Mouse (Mus musculus) right cerebral cortex, postnatal 14 days (tissue): Measurements from ENCODE around the gene Bclaf3.
"Not testable (repeated sequence)": the region's sequence is repeated elsewhere in the genome, so short reads cannot be mapped to it uniquely, and the experiment has no call there.

Experiments used
- DNase-seq: peaks from one replicate; pipeline ENCODE4 v3.0.0; 2022

Bclaf3 gene

GRCm38 (mm10) chrX:159526388-159526787 lies at the start of gene Bclaf3:
Gene Bclaf3 (plus strand): TSS chrX:159526688.
- DNase-seq = no peak

DNA sequence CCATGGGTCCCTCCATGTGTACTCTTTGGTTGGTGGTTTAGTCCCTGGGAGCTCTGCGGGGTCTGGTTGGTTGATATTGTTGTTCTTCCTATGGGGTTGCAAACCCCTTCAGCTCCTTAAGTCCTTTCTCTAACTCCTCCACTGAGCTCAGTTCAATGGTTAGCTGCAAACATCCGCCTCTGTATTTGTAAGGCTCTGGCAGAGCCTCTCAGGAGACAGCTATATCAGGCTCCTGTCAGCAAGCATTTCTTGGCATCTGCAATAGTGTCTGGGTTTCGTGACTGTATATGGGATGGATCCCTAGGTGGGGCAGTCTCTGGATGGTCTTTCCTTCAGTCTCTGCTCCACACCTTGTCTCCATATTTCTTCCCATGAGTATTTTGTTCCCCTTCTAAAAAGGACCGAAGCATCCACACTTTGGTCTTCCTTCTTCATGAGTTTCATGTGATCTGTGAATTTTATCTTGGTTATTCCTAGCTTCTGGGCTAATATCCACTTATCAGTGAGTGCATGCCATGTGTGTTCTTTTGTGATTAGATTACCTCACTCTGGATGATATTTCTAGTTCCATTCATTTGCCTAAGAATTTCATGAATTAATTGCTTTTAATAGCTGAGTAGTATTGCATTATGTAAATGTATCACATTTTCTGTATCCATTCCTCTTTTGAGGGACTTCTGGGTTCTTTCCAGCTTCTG lies 48.1 kb upstream of the Bclaf3 start:
- not testable (repeated sequence) for DNase-seq

DNA sequence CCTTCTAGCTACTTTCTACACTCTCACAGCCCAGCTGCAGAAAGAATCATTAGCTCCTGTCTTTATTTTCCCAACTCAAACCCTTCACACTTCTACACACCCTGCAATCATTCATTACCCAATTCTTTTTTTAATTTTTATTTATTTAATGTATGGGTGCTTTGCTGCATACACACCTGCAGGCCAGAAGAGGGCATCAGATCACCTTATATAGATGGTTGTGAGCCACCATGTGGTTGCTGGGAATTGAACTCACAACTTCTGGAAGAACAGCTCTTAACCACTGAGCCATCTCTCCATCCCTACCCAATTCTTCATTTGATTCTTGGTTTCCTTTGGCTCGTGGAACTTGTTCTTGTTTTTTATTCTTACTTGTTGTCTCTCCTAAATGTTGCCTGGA lies 42.2 kb upstream of the Bclaf3 start:
- DNase-seq = no peak

DNA sequence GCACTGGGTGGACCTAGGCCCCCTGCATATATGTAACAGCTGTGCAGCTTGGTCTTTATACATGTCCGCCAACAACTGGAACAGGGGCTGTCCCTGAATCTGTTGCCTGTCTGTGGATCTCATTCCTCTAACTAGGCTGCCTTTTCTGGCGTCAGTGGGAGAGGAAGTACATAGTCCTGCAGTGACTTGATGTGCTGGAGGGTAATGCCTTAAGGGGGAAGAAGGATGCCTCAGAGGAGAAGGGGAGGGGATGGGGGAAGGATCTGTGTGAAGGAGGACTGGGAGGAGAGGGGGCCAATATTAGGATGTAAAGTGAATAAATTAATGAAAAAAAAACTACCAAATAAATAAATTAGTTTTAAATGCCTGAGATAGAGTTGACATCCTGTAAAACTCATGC lies 23.3 kb upstream of the Bclaf3 start:
- no peak for DNase-seq

DNA sequence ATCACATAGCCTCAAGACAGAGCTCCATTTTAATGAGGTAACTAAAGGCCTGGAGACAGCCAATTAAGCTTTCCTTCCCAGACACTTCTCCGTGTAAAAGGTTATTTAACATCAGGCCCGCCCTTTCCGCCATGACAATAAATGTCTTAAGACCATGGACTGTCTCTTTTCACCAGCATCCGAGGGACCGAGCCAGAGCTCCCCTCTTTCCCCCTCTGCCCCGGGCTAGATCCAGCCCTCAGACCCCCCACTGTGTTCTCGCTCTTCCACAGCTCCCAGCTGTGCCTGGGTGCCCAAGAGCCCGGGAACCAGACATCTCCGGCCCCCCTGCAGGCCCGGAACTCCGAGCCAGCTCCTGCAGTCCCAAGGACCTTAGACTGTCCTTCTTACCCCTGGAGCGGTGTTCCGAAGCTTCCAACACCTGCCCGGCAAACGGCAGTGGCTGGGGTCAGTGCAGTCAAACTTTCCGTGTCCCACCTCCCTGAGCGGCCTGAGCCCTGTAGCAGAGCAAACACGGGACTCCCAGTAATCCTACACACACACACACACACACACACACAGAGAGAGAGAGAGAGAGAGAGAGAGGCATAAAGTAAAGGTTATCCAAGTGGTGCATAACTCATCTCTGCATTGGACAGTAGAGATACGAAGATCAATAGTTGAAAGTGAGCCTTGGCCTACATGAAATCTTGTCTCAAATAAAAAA lies 18.0 kb upstream of the Bclaf3 start:
- DNase-seq = no peak

DNA sequence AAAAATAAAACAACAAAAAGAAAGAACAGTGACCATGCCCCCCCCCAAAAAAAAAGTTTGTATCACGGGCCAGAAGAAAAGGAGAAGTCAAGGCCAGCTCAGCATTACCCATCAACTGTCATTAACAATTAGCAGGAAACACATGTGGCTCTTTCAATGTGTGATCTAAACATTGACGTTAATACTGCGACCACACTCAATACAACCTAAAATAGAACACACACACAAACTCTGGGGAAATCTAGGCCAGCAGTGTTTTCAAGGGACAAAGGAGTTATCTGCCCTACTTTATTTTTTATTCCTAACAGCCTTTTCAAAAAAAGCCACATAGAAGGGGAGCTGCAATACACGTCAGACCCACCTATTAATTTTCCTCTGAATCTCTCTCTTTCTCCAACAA lies 17.4 kb upstream of the Bclaf3 start:
- no peak for DNase-seq

DNA sequence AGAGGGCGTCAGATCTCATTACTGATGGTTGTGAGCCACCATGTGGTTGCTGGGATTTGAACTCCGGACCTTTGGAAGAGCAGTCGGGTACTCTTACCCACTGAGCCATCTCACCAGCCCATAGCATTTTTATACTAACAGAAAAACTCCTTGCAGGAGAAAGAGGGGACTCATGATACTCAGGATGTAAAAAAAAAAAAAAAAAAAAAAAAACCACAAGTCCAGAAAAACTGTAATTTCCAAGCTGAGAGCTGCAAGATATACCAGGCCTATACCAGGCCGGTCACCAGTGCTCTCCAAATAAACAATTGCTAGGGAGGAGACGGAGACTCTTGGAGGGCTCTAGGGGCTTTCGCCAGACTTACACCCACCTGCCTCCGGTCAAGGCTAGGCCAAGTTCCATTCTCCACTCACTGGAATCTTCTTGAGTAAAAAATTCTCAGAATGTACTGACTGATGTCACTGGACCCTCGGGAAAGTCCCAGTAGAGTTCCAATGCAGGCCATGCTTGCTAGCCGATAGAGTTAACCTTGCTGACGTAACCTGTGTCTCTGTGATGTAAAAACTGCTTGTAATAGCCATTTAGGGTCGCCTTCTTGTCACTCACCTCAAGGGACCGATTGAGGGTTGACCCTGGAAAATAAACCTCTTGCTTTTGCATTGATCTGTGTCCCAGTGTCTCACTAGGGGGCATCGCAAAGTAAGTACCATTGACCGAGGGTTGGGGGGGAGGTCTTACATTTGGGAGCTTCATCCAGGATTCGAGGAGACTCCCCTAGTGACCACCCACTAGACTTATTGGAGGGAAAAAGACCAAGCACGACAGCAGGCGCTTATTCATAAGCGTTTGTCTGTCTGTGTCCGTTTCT lies 16.4 kb upstream of the Bclaf3 start:
- no peak for DNase-seq

- no peak for DNase-seq
Observed at GRCm38 (mm10) chrX:159510716-159511051, 15.8 kb upstream of the Bclaf3 start.

DNA sequence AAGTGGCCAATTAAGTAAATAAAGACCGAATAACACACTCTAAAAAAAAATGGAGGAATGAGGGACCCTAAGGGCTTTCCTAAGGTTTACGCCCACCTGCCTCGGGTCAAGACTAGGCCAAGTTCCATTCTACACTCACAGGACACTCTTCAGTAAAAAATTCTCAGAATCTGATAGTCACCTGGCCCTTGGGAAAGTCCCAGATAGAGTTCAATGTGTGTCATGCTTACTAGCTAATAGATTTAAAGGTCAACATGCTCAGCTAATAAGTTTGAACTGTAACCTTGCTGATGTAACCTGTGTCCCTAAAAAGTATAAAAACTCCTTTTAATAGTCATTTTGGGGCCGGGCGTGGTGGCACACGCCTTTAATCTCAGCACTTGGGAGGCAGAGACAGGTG lies 10.9 kb upstream of the Bclaf3 start:
- no peak for DNase-seq

DNA sequence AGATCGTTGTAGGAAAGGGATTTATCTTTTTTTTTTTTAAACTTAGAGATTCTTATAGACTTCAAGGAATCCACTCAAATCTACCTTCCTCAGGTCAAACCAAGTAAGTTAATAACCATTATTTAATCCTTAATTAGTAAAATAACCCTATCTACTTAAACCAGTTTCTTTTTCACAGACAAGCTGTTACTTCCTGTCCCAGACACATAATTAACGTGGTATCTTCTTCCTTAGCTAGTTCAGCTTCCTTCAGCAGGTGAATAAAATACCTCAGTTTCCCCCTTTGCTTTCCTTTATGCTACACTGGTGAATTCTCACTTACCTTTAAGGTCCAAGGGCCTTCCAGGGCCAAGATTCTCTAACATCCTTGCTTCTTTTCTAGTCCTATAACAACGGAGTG lies 4.7 kb upstream of the Bclaf3 start:
- no peak for DNase-seq

DNA sequence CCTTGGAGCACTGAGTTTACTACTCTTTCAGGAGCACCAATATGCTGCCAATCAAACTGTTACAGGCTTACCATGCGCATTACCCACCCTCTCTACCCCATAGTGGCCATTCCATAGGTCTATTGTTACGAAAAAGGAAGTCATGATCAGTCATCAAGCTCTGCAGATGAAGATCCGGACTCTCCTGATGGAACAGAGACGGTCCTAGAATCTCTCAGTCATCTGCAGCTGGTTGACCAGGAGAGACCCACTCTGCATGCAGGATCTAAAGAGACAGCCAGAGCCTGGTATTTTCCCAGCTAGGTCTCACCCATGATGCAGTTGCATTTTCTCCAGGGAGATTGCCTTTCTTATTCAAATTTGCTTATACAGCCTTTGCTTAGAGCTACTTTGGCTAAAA lies 3.8 kb upstream of the Bclaf3 start:
- DNase-seq = no peak

DNA sequence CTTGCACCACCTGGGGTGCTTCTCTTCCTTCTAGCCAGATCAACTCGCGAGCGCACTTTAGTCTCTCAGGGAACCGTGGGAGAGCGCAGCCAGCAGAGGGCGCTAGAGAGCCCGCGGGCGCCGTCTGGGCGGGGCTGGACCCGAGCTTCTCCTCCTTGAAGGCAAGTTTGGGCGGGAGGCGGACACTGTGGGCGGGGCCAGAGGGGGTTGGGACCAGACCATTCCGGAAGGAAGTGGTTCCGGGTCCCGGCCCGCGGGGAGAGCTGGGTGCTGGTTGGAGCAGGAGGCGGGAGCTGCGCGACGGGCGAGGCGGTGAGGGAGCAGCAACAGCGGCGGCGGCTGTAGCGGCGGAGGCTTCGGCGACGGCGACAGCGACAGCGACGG lies 5.9 kb downstream of the Bclaf3 start:
- DNase-seq = peak; percentile 93

DNA sequence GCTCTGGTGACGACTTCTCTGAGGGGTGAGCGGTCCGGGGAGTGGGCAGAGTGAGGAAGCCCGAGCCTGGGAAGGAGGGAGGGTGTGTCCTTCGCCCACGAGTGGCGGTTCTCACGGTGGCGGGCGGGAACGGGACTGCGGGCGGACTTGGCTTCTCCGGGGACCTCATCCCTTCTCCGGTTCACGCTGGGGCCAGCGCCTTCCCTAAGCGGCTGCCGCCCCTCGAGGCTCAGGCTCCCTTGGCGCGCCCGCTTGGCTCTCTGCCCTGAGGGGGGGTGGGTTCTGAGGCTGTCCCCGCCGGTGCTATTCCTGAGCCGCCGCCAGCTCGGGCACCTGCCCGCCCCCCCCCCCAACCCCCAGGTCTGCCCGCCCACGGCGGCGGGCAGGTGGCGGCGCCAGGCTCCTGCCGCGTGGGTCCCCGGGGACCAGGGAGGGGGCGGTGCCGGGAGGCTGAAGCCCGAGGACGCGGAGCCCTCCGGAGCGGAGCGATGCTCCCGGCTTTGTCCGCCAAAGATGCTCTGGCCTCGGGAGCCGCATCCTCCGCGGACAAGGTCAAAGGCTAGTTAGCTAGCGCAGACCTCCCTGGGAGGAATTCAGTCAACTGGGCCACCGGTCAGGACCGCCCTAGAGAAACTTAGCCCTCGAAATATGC lies 6.4 kb downstream of the Bclaf3 start:
- DNase-seq = peak; percentile 7

DNA sequence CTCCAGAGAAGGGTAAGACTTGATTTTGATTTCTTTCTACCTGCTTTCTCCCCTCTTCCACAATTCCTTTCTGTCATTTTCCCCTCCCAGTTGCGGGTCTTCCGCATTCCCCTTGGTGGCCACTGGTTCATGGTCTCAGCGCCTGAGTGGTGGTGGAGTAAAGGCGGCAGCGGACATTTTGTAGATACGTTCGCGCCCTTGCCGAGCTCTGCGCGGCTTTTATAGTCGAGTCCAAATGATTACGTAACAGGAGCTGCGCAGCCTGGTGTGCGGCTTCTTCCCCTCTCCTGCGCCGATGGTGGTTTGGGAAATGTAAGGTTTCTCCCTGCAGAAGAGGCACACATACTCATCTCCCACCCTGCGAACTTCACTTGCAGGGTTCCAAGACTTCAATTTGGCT lies 15.4 kb downstream of the Bclaf3 start:
- DNase-seq = no peak

DNA sequence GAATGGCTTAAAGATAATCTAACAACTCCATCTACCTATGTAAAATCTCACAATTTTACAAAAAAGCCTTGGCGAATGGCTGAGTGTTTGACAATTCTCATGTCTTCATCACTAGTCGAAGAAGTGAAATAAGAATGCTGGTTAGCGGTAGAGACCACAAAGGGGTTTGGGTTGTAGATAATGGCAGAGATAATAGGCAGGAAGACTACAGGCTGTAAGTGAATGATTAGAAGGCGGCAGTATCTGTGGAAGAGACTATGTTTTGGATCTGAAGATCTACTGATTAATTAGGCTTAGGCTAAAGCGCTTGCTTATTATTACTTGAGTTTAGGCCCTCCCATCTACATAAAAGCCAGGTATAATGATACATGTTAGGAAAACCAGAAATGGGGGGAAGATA lies 20.6 kb downstream of the Bclaf3 start:
- DNase-seq = no peak

DNA sequence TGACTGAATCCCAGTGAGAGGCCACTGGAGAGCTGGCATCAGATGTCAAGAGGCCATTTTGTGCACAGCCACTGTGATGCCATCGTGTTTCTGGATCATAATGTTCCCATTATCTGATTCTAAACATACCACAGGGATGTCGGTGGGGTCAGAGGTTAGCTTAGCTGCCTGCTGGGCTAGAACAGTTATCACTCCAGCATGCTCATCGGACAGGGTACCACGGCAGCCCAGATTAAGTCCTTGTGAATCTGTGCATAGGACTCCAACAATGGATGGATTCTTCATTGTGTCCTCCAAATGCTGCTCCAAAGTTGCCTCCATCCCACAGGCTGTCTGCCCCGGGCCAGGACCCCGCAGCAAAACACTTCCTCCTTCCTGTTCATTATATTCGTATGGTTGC lies 58.2 kb downstream of the Bclaf3 start:
- DNase-seq = not testable (repeated sequence)

GRCm38 (mm10) chrX:159591633-159592032 lies 65.1 kb downstream of the Bclaf3 start:
- no peak for DNase-seq

- no peak for DNase-seq
Observed at GRCm38 (mm10) chrX:159597502-159597901, 71.0 kb downstream of the Bclaf3 start.

GRCm38 (mm10) chrX:159604832-159605231 lies 78.3 kb downstream of the Bclaf3 start:
- DNase-seq = no peak

- DNase-seq = no peak
Observed at GRCm38 (mm10) chrX:159606936-159607335, 80.4 kb downstream of the Bclaf3 start.

GRCm38 (mm10) chrX:159626208-159626906 lies 99.9 kb downstream of the Bclaf3 start:
- peak; percentile 12 for DNase-seq

- peak; percentile 53 for DNase-seq
Observed at GRCm38 (mm10) chrX:159626907-159627587, 100.6 kb downstream of the Bclaf3 start, which contains the start of gene Sh3kbp1. Gene Sh3kbp1 (plus strand): TSS chrX:159627272.
